19 mouse cellular contexts compared by ENCODE assay signal in the genomic region with DNA sequence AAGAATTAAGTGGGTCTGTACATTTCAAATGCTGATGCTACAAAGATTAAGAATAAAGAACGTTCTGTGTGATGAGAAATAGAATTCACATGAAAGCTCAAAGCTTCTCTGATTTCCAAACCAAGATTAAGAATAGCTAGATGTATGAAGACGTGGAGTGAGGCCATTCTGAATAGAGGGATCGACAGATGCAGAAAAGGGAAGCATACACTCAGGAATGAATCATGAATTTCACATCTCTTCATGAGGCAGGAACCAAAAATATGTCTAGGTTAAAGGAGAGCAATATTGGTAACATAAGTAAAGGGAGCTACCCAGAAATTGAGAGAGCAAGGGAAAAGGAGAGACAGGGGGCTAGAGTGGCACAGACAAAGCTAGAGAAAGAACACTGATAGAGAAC. TPM values are rescaled to one million over a fixed set of nuclear protein-coding genes. Genes with fewer than 3 reads are reported as not detected.
"Had no signal": no experiment of that assay in that cellular context is flagged by ENCODE, and none has a peak within 500 bp of the region (broad histone marks: within the 10 kb centered on the region; RNA-seq: fewer than 3 reads in every experiment).

No protein-coding gene starts in this region.

- H3K27ac ChIP-seq: neural tube, embryonic 13.5 days; neural tube, embryonic 15.5 days; stomach, embryonic 15.5 days; stomach, postnatal 0 days had no signal

- H3K27me3 ChIP-seq: neural tube, embryonic 13.5 days; neural tube, embryonic 15.5 days; stomach, embryonic 15.5 days had no signal

- DNase-seq: retina, postnatal 1 day; right cerebral cortex, adult 18-20 months; right cerebral cortex, postnatal 14 days; right cerebral cortex, postnatal 25 days; right cerebral cortex, postnatal 4 days; spleen, adult 18-20 months; thymus, adult 18-20 months; thymus, adult 2 months; thymus, postnatal 14 days; thymus, postnatal 25 days; thymus, postnatal 36 days; thymus, postnatal 4 days had no signal

- H3K4me2 ChIP-seq: neural tube, embryonic 13.5 days; neural tube, embryonic 15.5 days; stomach, embryonic 15.5 days had no signal

- H3K9ac ChIP-seq: neural tube, embryonic 13.5 days; neural tube, embryonic 15.5 days; stomach, embryonic 15.5 days had no signal

- H3K9me3 ChIP-seq: neural tube, embryonic 13.5 days; neural tube, embryonic 15.5 days; stomach, embryonic 15.5 days had no signal

- H3K4me1 ChIP-seq: neural tube, embryonic 13.5 days; neural tube, embryonic 15.5 days; stomach, embryonic 15.5 days had no signal

- H3K4me3 ChIP-seq: neural tube, embryonic 13.5 days; neural tube, embryonic 15.5 days; stomach, embryonic 15.5 days had no signal

- H3K36me3 ChIP-seq: neural tube, embryonic 13.5 days; neural tube, embryonic 15.5 days; stomach, embryonic 15.5 days had no signal

RNA-seq across cellular contexts. Expression of gene P2ry10, which starts 7.3 kb away (rescaled TPM):
- polyA plus RNA-seq: neural tube, embryonic 14.5 days; stomach, embryonic 14.5 days; stomach, postnatal 0 days had no signal

RNA-seq across cellular contexts. Expression of gene P2ry10b, which starts 53.1 kb away (rescaled TPM):
- polyA plus RNA-seq: testis, adult 2 months had no signal
